Mouse (Mus musculus) regulatory T cell (primary cell): ENCODE measurements around the gene Gm597.

ENCODE experiments used
- in situ Hi-C: fragments of 300-600 bp; cut with MboI, MseI; formaldehyde crosslinking; loops from one replicate; pipeline ENCODE4 v1.15.1; 2025; ENCODE audit warnings: high pct_unique_total_duplicates

Gene Gm597

DNA sequence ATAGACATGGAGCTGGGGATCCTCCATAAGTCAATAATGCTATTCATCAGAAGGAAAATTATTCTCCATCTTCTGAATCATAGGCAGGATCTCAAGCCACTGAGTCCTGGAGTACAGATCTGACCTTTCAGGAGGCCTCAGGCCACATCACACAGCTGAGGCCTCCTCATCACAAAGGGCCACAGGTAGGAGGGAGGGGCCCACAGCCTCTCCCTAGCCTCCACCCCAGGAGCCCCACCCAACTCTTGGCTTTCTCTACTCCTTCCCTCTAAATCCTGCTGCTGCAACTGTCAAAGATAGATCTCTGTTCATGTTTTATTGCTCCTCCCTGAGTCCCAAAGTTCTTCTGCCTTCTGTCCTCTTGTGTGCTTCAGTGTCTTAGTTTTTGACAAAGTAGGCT, at the start of gene Gm597:
Gm597 (minus strand) TSS at position 101 of the 400 bp plus-strand sequence.
- in situ Hi-C loops = no loop called here

GRCm38 (mm10) chr1:28807689-28808088, 27.6 kb upstream of the Gm597 start:
- in situ Hi-C loops = no loop called here

DNA sequence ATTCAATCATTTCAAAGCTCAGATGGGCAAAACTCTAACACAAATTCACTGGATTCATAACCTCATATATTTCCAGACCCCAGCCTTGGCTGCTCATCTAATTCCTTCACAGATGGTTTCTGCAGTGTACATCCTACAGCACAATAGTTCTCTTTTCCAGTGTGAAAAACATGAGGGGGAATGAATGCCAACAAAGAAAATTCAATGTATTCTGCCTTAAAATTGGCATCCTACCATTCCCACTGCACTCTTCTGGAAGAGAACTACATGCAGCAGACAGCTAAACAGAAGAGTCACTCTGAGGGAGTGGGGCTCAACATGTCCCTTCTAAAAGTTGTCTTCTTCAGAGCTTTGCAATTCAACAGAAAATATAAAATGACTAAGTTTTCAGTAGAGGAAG, 26.6 kb upstream of the Gm597 start:
- in situ Hi-C loops = no loop called here

GRCm38 (mm10) chr1:28800881-28801280, 20.8 kb upstream of the Gm597 start:
- in situ Hi-C loops = no loop called here
